In genomic region chr5:75962558-75962957, GRCm38 (mm10) we compare ENCODE assay signal across 16 mouse cellular contexts. TPM values are rescaled to one million over a fixed set of nuclear protein-coding genes. Genes with fewer than 3 reads are reported as not detected.
DNase-seq lines count a peak whose midpoint lies in the region; ATAC-seq and TF ChIP-seq lines count a peak whose summit lies in the region.
"Had no signal": no experiment of that assay in that cellular context is flagged by ENCODE, and none has a peak within 500 bp of the region (broad histone marks: within the 10 kb centered on the region; RNA-seq: fewer than 3 reads in every experiment).

No protein-coding gene starts in this region.

- no peak for TF ChIP-seq EP300 in heart, adult 2 months (IDR thresholded peaks at IDR 0.05; ENCODE audit: insufficient read depth, low read depth, low read length)

- intact Hi-C loops in heart, adult 2 months (cut with DNase I) = loop anchor here (2.0 kb wide), 2 partner anchors 14 to 18 kb away; no protein-coding TSS in a partner anchor
- intact Hi-C loops in heart, postnatal 36 days (cut with DNase I) = no loop called here

- peaks cover 2% of the 10 kb centered on the region; the same call in 1 of the 2 replicates for H3K79me2 ChIP-seq in heart, adult 2 months (replicated peaks; ENCODE audit: control insufficient read depth, insufficient read depth, low read length)

- 0 out of 2 replicates have a peak, but pooled peaks have one; percentile 12 for ATAC-seq in kidney, embryonic 15.5 days (replicated peaks; ENCODE audit: low FRiP score)
- ATAC-seq in liver, embryonic 11.5 days (replicated peaks; ENCODE audit: low FRiP score) = peak; percentile 50
- ATAC-seq: inflammation-experienced regulatory T-cells, adult 6 months; midbrain, embryonic 13.5 days had no signal

- H3K4me2 ChIP-seq in kidney, embryonic 15.5 days = no peak overlapping the region
- H3K4me2 ChIP-seq in liver, embryonic 11.5 days = peak overlapping the region; percentile 62
- H3K4me2 ChIP-seq: embryonic facial prominence, embryonic 13.5 days; hindbrain, embryonic 12.5 days; midbrain, embryonic 13.5 days had no signal

- H3K9ac ChIP-seq in heart, adult 2 months (ENCODE audit: low read depth, low read length) = peak overlapping the region; percentile 2
- no peak overlapping the region for H3K9ac ChIP-seq in kidney, embryonic 15.5 days
- no peak overlapping the region for H3K9ac ChIP-seq in liver, embryonic 11.5 days (ENCODE audit: low read depth, low read length)
- H3K9ac ChIP-seq: embryonic facial prominence, embryonic 13.5 days; hindbrain, embryonic 12.5 days; midbrain, embryonic 13.5 days had no signal

- peak overlapping the region; percentile 75 for H3K27ac ChIP-seq in heart, adult 2 months
- no peak overlapping the region for H3K27ac ChIP-seq in kidney, embryonic 15.5 days
- H3K27ac ChIP-seq in liver, embryonic 11.5 days (ENCODE audit: low read depth, low read length) = no peak overlapping the region
- H3K27ac ChIP-seq: embryonic facial prominence, embryonic 13.5 days; forebrain, embryonic 10.5 days; hindbrain, embryonic 12.5 days; midbrain, embryonic 13.5 days had no signal

- H3K4me3 ChIP-seq in heart, adult 2 months = no peak overlapping the region
- no peak overlapping the region for H3K4me3 ChIP-seq in kidney, embryonic 15.5 days (replicated peaks)
- 0 out of 2 replicates have a peak overlapping the region, but pooled peaks have one; percentile 13 for H3K4me3 ChIP-seq in liver, embryonic 11.5 days (ENCODE audit: low read depth, low read length)
- H3K4me3 ChIP-seq: embryonic facial prominence, embryonic 13.5 days; forebrain, embryonic 10.5 days; hindbrain, embryonic 12.5 days; midbrain, embryonic 13.5 days had no signal

- TF ChIP-seq CTCF in heart, adult 2 months (IDR thresholded peaks at IDR 0.05) = no peak

- WGBS in heart, adult 2 months = 61% methylated on average over 12 of the region's 12 CpGs
- WGBS in kidney, embryonic 15.5 days = 93% methylated on average over 12 of the region's 12 CpGs
- WGBS in liver, embryonic 11.5 days = 46% methylated on average over 12 of the region's 12 CpGs

- peaks cover 71% of the 10 kb centered on the region for H3K36me3 ChIP-seq in heart, adult 2 months (ENCODE audit: control insufficient read depth, insufficient read depth, low read length)
- no peaks in the 10 kb centered on the region for H3K36me3 ChIP-seq in kidney, embryonic 15.5 days
- H3K36me3 ChIP-seq in liver, embryonic 11.5 days (ENCODE audit: control insufficient read depth, insufficient read depth, low read length) = no peaks in the 10 kb centered on the region
- H3K36me3 ChIP-seq: embryonic facial prominence, embryonic 13.5 days; hindbrain, embryonic 12.5 days; midbrain, embryonic 13.5 days had no signal

- H3K4me1 ChIP-seq in heart, adult 2 months (ENCODE audit: control insufficient read depth, insufficient read depth, low read length) = peaks cover 20% of the 10 kb centered on the region
- no peaks in the 10 kb centered on the region for H3K4me1 ChIP-seq in kidney, embryonic 15.5 days
- H3K4me1 ChIP-seq in liver, embryonic 11.5 days (replicated peaks; ENCODE audit: control insufficient read depth, insufficient read depth, low read length) = peaks cover 13% of the 10 kb centered on the region
- H3K4me1 ChIP-seq: embryonic facial prominence, embryonic 13.5 days; forebrain, embryonic 10.5 days; hindbrain, embryonic 12.5 days; midbrain, embryonic 13.5 days had no signal

- no peak for DNase-seq in heart, adult 2 months
- DNase-seq in heart, postnatal 36 days = no peak
- DNase-seq in kidney, postnatal 14 days = no peak
- peak; percentile 50 for DNase-seq in liver, embryonic 11.5 days (ENCODE audit: low spot score)
- DNase-seq in cerebellum, adult 11-12 months = no peak
- no peak for DNase-seq in lung, postnatal 36 days
- DNase-seq: adrenal gland, postnatal 10 days; cerebellum, adult 8-10 months; gastrocnemius, postnatal 36 days; thymus, postnatal 4 days had no signal

- H3K27me3 ChIP-seq in heart, adult 2 months (ENCODE audit: control insufficient read depth, insufficient read depth, low read length) = no peaks in the 10 kb centered on the region
- no peaks in the 10 kb centered on the region for H3K27me3 ChIP-seq in kidney, embryonic 15.5 days
- no peaks in the 10 kb centered on the region for H3K27me3 ChIP-seq in liver, embryonic 11.5 days (replicated peaks; ENCODE audit: control insufficient read depth, insufficient read depth, low read length)
- H3K27me3 ChIP-seq: embryonic facial prominence, embryonic 13.5 days; hindbrain, embryonic 12.5 days; midbrain, embryonic 13.5 days had no signal

- TF ChIP-seq POLR2A in heart, adult 2 months (IDR thresholded peaks at IDR 0.05; ENCODE audit: insufficient read depth, low read depth, low read length) = no peak

- H3K9me3 ChIP-seq in kidney, embryonic 15.5 days (replicated peaks) = no peaks in the 10 kb centered on the region
- H3K9me3 ChIP-seq in liver, embryonic 11.5 days (ENCODE audit: control insufficient read depth, low read length) = no peaks in the 10 kb centered on the region
- H3K9me3 ChIP-seq: embryonic facial prominence, embryonic 13.5 days; forebrain, embryonic 10.5 days; hindbrain, embryonic 12.5 days; midbrain, embryonic 13.5 days had no signal

RNA-seq across cellular contexts. Expression of gene Kdr, which starts 15.7 kb away (rescaled TPM):
- total RNA-seq in heart, adult 2 months (2021) = 10 to 100 TPM; 70.7 to 78.2 TPM
- 38.3 and 73.9 TPM in 2 replicates for polyA plus RNA-seq in heart, adult 2 months (2012; rRNA removed)
- total RNA-seq in heart, postnatal 36 days (2021) = 100 to 1,000 TPM in 1 of 2 experiments, 10 to 100 TPM in 1; 80.1 to 100 TPM
- 37.8 and 41.7 TPM in 2 replicates for polyA plus RNA-seq in kidney, embryonic 15.5 days (2015; fragmentation: Nextera tagmentation; extraction: Ambion mirVana)
- 28.0 and 31.2 TPM in 2 replicates for polyA plus RNA-seq in liver, embryonic 11.5 days (2014; fragmentation: Nextera tagmentation; extraction: Ambion mirVana)
